Mouse (Mus musculus) frontal cortex, adult 2 months (tissue): ENCODE results near the gene Ccnc. TPM values are rescaled to one million over a fixed set of nuclear protein-coding genes. Genes with fewer than 3 reads are reported as not detected.
"Not testable (repeated sequence)": the region's sequence is repeated elsewhere in the genome, so short reads cannot be mapped to it uniquely, and the experiment has no call there.

Source experiments
- DNase-seq, 2 experiments: peaks; one replicate each; pipeline ENCODE4 v3.0.0; 2022; ENCODE audit warnings: low spot score in 1 of 2; ENCODE audit errors: extremely low spot score in 1 of 2
- polyA plus RNA-seq: library from polyadenylated mRNA; depleted of rRNA; stranded (reverse); fragments of >200 nt; gene quantifications from 2 replicates; pipeline ENCODE4 v1.2.3, GENCODE M21; 2012

Gene Ccnc
- polyA plus RNA-seq, 1 experiment = 27.9 TPM

GRCm38 (mm10) chr4:21722752-21723334 is 4.7 kb upstream of the Ccnc start:
- no peak for DNase-seq

- DNase-seq = peak; percentile 22 to 67
These were observed 438 bp upstream of the Ccnc start for GRCm38 (mm10) chr4:21726912-21727614.

DNA sequence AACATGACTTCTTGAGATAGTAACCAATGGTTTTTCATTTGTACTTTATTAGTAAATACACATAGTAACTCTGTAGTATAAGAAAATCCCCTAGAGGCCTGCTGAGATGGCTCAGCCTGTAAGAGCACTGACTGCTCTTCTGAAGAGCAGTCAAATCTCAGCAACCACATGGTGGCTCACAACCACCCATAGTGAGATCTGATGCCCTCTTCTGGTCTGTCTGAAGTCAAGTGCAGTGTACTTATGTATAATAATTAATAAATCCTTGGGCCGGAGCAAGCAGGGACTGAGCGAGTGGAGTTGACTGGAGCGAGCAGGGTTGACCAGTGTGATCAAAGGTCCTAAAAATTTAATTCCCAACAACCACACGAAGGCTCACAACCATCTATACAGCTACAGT is 11.7 kb downstream of the Ccnc start:
- DNase-seq = no peak

GRCm38 (mm10) chr4:21744142-21744541 is 16.6 kb downstream of the Ccnc start:
- DNase-seq = not testable (repeated sequence)

GRCm38 (mm10) chr4:21745723-21746122 is 18.2 kb downstream of the Ccnc start:
- no peak for DNase-seq

- no peak for DNase-seq
These were observed 27.8 kb downstream of the Ccnc start for GRCm38 (mm10) chr4:21755123-21755789.

DNA sequence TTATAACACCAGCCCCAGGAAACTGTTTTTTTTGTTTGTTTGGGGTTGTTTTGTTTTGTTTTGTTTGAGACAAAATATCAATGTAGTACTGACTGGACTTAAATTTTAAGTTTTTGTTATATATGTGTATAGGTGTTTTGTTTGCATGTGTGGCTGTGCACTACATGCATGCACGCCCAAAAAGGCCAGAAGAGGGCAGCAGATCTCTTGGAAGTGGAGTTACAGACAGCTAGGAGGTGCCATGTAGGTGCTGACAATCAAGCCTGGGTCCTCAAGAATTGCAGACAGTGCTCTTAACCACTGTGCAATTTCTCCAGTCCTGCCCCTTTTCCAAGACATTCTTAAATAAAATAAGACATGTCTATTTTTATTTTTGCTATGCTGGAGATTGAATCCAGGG is 31.4 kb downstream of the Ccnc start:
- no peak for DNase-seq

DNA sequence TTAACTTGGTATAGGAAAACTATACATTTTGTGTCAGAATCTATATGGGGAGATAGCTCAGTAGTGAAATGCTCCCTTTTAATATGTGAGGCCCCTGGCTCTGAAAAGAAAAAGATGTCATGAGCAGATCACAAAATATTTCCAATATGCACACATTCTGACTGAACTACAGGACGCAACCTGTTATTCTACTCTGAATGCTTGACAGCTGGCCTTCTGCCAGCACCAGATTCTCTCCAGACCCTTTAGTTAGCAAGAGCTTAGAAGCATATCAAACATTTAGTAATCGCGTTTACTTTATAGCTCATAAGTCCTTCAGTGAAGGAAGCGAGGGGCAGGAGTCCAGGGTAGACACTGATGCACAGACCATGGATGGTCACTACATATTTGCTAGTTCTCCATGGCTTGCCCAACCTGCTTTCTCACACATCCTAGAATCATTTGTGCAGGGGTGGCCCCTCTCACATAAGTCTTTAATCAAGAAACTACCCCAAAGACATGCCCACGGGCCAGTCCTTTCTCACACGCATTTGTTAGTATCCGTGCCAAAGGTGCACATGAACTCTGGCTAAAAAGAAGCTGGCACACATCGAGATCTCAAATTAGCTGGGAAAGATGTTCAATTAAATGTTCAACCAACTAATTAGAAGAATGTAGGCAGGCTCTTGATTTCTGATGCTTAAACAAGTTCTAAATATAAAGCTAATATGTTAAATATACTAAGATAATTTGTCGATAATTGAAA is 34.1 kb downstream of the Ccnc start:
- DNase-seq = no peak

GRCm38 (mm10) chr4:21763827-21764226 is 36.3 kb downstream of the Ccnc start:
- no peak for DNase-seq

GRCm38 (mm10) chr4:21766171-21766862 is 38.8 kb downstream of the Ccnc start:
- peak in 1 of 2 experiments; percentile 20 for DNase-seq

- DNase-seq = peak; percentile 82 to 93
These were observed 39.4 kb downstream of the Ccnc start, which contains the start of the genes Usp45 and Tstd3 for GRCm38 (mm10) chr4:21766863-21767304. Usp45 (plus strand) TSS chr4:21767156. Tstd3 (minus strand) TSS chr4:21767212.

DNA sequence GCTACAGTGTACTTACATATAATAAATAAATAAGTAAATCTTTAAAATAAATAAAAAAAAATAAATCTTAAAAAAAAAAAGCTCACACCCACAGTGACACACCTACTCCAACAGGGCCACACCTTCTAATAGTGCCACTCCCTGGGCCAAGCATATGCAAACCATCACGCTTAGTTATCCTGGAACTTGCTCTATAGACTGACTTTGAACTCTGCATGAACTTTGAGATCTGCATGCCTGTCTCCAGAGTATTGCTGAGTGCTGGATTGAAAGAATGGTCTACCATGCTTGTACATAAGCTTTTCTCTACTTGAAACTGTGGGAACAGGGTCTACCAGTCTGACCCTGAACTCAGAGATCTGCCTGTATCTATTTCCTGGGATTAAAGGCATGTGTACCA is 43.6 kb downstream of the Ccnc start:
- DNase-seq = no peak

GRCm38 (mm10) chr4:21772306-21772705 is 44.8 kb downstream of the Ccnc start:
- no peak for DNase-seq

DNA sequence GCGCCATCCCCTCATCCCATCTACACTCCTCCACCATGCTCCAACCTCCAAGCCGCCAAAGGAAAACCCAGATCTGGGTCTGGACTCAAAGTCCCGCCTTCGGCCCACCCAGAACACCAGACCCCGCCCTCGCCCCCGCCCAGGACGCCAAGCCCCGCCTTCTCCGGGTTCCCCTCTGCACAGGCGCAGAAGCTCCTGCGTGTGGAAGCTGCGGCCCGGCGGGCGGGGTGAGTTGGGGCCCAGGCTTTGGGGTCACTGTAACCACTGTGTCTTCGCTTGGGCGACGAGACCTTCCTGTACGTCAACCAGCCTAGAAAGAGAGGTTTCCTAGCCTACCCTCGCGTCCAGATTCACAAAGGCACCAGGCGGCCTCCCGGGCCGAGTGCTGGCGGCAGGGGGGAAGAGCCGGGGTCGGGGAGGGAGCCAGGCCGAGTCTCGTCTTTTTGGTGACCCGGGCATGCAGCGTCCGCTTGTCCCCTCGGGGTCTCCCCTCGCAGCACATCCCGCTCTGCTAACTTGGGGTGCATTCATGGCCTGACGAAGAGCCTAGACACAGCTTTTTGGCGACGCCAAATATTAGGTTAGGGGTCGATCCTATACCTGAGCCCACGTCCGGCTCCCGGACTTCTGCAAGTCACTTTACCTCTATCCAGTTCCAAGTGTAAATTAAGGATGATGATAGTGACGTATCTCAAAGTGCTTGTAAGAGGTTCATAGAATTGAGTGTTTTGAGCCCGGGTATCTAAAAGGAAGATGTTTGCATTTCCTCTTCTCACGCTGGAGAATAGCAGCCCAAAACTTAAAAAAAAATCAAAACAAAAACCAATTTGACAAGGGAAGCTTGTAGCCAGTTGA is 48.8 kb downstream of the Ccnc start:
- peak; percentile 72 to 92 for DNase-seq

GRCm38 (mm10) chr4:21776946-21777265 is 49.4 kb downstream of the Ccnc start:
- DNase-seq = no peak

DNA sequence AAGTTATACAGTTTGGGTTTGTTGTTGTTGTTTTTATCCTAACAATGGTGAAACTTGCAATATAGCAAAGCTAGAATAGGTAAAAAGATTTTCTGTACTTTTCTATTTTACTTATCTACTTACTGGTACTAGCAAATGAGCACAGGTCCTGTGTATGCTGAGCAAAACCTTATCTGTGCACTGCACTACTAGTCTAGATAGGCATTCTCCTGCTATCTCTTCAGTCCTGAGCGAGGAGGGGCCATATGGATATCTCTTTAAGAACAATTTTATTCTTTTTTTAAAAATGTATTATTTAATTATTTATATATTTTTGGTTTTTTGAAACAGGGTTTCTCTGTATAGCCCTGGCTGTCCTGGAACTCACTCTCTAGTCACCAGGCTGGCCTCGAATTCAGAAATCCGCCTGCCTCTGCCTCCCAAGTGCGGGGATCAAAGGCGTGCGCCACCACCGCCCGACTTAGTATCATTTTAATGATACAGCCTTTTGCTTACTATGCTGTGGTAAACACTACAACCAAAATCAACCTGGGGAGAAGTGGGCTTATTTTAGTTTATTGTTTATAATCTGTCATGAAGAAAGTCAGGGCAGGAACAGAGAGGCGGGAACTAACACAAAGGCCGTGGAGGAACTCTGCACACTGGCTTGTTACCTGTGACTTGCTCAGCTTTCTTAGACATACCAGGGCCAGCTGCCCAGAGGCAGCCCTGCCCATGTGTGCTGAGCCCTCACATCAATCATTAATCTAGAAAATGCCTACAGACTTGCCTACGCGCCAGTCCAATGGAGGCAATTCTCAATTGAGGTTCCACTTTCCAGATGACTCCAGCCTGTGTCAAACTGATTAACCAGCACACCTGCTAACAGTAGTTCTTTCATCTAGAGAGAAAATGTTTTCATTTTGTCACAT is 53.6 kb downstream of the Ccnc start:
- no peak for DNase-seq

- no peak for DNase-seq
These were observed 58.8 kb downstream of the Ccnc start for GRCm38 (mm10) chr4:21786268-21786667.

DNA sequence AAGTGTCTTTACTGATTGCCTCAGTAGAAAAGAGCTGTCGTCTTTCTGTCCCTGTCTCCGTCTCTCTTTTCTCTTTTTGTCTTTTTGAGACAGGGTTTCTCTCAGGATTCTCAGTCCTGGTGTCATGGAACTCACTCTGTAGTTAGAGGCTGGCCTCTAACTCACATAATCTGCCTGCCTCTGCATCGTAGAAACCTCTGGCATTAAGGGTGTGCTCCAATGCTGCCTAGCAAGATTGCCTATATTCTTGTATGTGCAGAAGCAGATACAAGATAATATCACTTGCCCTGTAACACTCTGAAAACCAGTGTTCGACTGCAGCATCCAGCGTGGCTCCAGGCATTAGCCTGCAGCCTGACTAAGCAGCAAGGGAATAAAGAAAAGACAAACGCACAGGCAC is 61.4 kb downstream of the Ccnc start:
- no peak for DNase-seq

- no peak for DNase-seq
These were observed 62.3 kb downstream of the Ccnc start for GRCm38 (mm10) chr4:21789836-21790235.
